Mouse (Mus musculus): Measurements from ENCODE around the gene Cxcl14. TPM values are rescaled to one million over a fixed set of nuclear protein-coding genes. Genes with fewer than 3 reads are reported as not detected.

The Cxcl14 gene
- total and polyA plus RNA-seq, 2 experiments, result 0.46 to 2.6 TPM

DNA sequence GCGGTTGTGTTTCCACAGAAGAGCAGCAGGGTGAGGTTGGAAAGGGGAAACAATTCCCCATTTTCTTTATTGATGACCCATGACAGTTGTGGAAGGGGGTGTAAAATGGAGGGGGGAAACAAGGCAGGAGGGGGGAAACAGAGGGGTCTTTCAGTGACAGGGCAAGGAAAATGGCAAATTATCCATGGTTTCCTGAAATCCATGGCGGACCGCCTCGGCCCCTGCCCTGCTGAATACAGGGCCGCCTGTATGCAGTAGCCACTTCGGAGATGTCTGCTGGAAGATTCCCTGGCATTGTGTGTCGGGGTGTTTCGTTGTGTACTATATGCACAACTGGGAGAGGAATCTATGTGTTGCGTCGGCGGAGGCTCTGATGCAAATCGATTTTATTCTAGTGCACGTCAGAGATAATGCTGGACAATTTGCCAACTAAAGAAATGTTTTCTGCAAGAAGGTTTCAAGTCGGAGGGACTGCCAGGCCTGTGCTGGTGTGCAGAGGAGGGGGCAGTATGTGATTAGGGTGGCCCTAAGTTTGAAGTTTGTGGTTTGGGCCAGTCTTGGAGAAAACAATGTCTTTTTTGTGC, 39.5 kb downstream of the Cxcl14 start:
- WGBS, result 10% methylated on average over 14 of the region's 14 CpGs
- Histone ChIP-seq H3K36me3 (ENCODE audit: control insufficient read depth, insufficient read depth, low read length) (no peaks in the 10 kb centered on the region), H3K4me3 (ENCODE audit: insufficient read depth, low read depth, low read length) (no peak overlapping the region), H3K79me2 (ENCODE audit: control insufficient read depth, insufficient read depth, low read length) (no peaks in the 10 kb centered on the region), H3K4me1 (ENCODE audit: control insufficient read depth, insufficient read depth, low read length) (no peaks in the 10 kb centered on the region), H3K27me3 (ENCODE audit: control insufficient read depth, insufficient read depth, low read length) (peaks cover 35% of the 10 kb centered on the region), H3K9ac (ENCODE audit: low read depth, low read length) (no peak overlapping the region), H3K27ac (replicated peaks; ENCODE audit: insufficient read depth, low read depth, low read length) (no peak overlapping the region)
- DNase-seq (ENCODE audit: extremely low read depth, low read depth, low spot score), result no peak
- no peak for TF ChIP-seq CTCF (IDR thresholded peaks at IDR 0.05; ENCODE audit: low read depth, low read length)
- no peak for TF ChIP-seq POLR2A (IDR thresholded peaks at IDR 0.05; ENCODE audit: extremely low read depth, insufficient read depth, low read length)

DNA sequence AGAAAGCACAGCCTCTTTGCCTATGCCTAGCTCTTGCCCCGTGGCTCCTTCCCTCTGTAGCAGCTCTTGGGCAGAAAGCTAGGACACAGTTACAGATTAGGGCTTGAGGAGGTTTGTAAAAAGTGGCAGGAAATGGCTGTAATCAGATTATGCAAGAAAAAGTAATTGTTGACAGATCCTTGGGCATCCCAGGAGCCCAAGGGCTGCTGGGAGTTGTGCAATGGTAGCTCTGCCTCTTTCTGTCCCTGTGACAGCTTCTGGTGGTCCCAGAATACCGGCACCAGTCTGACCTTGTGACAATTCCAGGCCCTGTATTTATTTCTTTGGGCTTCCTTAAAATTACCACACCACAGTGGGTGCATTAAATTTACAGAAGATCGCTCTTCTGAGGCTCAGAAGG, 43.0 kb downstream of the Cxcl14 start:
- H3K9ac ChIP-seq (ENCODE audit: low read depth, low read length), result no peak overlapping the region
- no peak overlapping the region for H3K27ac ChIP-seq (replicated peaks; ENCODE audit: insufficient read depth, low read depth, low read length)
- TF ChIP-seq CTCF (IDR thresholded peaks at IDR 0.05; ENCODE audit: low read depth, low read length), result no peak
- no peak for TF ChIP-seq POLR2A (IDR thresholded peaks at IDR 0.05; ENCODE audit: extremely low read depth, insufficient read depth, low read length)
- H3K27me3 ChIP-seq (ENCODE audit: control insufficient read depth, insufficient read depth, low read length), result peaks cover 36% of the 10 kb centered on the region
- 17% methylated on average over 3 of the region's 3 CpGs for whole genome bisulfite sequencing
- H3K79me2 ChIP-seq (ENCODE audit: control insufficient read depth, insufficient read depth, low read length), result no peaks in the 10 kb centered on the region
- no peaks in the 10 kb centered on the region for H3K36me3 ChIP-seq (ENCODE audit: control insufficient read depth, insufficient read depth, low read length)
- DNase-seq (ENCODE audit: extremely low read depth, low read depth, low spot score), result no peak
- H3K4me1 ChIP-seq (ENCODE audit: control insufficient read depth, insufficient read depth, low read length), result no peaks in the 10 kb centered on the region
- no peak overlapping the region for H3K4me3 ChIP-seq (ENCODE audit: insufficient read depth, low read depth, low read length)

DNA sequence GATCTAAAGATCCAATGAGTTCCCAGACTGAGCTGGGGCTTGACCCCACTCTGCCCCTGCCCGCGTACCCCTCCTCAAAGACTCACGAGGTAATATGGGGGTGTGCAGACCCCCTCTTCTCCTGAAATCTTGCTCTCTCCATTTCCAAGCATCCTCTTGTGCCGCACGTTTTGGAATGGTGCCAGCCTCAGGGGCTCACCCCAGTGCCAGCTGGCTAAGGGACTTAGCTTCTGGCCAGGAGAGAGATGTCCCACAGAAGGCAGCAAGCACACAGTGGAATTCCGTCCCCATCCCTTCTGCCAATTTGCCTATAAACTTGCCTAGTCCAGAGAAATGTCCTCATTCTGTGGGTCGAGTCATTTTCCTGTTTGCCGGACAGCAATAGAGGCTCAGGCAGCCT, 43.6 kb downstream of the Cxcl14 start:
- TF ChIP-seq POLR2A (IDR thresholded peaks at IDR 0.05; ENCODE audit: extremely low read depth, insufficient read depth, low read length) (no peak), CTCF (IDR thresholded peaks at IDR 0.05; ENCODE audit: low read depth, low read length) (no peak)
- 17% methylated on average over 8 of the region's 8 CpGs for WGBS

DNA sequence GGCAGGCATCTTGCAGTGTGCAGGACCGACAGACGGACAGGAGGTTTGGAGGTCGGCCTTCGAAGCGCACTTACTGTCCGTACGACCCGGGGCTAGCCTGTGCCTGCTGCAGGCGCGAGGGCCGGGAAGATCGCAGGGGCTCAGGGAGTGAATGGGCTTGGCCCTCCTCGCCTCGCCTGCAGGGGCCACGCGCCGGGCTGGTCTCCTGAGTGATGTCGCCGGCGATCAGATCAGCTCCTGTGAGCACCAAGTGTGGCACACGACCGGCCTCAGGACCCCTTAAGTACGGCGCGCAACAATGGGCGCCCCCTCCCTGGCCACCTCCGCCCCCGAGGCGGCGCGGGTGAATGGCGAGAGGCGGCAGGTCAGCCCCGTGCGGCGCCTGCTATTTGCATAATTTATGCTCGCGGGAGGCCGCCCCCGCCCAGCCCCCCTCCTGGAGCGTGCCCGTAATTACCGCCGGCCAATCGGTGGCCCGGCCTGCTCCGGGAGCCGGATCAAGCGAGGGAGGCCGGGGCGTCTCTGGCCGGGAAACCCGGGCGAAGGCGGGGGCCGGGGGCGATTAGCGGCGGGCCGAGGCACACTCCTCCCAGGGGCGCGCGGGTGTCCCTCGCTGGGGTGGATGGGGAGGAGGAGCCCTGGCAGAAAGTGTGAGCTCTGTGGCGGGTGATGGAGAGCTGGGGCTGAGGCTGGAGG, 44.3 kb downstream of the Cxcl14 start, which contains the start of gene Neurog1:
Gene Neurog1, minus strand, starts transcription at position 240 of the 696 bp plus-strand sequence.
- no peak for TF ChIP-seq POLR2A (IDR thresholded peaks at IDR 0.05; ENCODE audit: extremely low read depth, insufficient read depth, low read length)
- no peak for TF ChIP-seq CTCF (IDR thresholded peaks at IDR 0.05; ENCODE audit: low read depth, low read length)
- Histone ChIP-seq H3K4me1 (ENCODE audit: control insufficient read depth, insufficient read depth, low read length) (no peaks in the 10 kb centered on the region), H3K79me2 (ENCODE audit: control insufficient read depth, insufficient read depth, low read length) (no peaks in the 10 kb centered on the region), H3K9ac (ENCODE audit: low read depth, low read length) (no peak within 1 kb of the TSS), H3K27ac (replicated peaks; ENCODE audit: insufficient read depth, low read depth, low read length) (no peak within 1 kb of the TSS), H3K36me3 (ENCODE audit: control insufficient read depth, insufficient read depth, low read length) (no peaks in the 10 kb centered on the region), H3K4me3 (ENCODE audit: insufficient read depth, low read depth, low read length) (no peak within 1 kb of the TSS), H3K27me3 (ENCODE audit: control insufficient read depth, insufficient read depth, low read length) (peaks cover 41% of the 10 kb centered on the region)
- 2% methylated on average over 65 of the region's 65 CpGs for WGBS
- DNase-seq (ENCODE audit: extremely low read depth, low read depth, low spot score), result no peak

More for the DNA sequence above, 43.6 kb downstream of the Cxcl14 start:
- no peak overlapping the region for H3K4me3 ChIP-seq (ENCODE audit: insufficient read depth, low read depth, low read length)
- no peak for DNase-seq (ENCODE audit: extremely low read depth, low read depth, low spot score)
- H3K4me1 ChIP-seq (ENCODE audit: control insufficient read depth, insufficient read depth, low read length), result no peaks in the 10 kb centered on the region
- no peak overlapping the region for H3K27ac ChIP-seq (replicated peaks; ENCODE audit: insufficient read depth, low read depth, low read length)
- no peak overlapping the region for H3K9ac ChIP-seq (ENCODE audit: low read depth, low read length)
- H3K79me2 ChIP-seq (ENCODE audit: control insufficient read depth, insufficient read depth, low read length), result no peaks in the 10 kb centered on the region
- no peaks in the 10 kb centered on the region for H3K36me3 ChIP-seq (ENCODE audit: control insufficient read depth, insufficient read depth, low read length)
- H3K27me3 ChIP-seq (ENCODE audit: control insufficient read depth, insufficient read depth, low read length), result peaks cover 38% of the 10 kb centered on the region

DNA sequence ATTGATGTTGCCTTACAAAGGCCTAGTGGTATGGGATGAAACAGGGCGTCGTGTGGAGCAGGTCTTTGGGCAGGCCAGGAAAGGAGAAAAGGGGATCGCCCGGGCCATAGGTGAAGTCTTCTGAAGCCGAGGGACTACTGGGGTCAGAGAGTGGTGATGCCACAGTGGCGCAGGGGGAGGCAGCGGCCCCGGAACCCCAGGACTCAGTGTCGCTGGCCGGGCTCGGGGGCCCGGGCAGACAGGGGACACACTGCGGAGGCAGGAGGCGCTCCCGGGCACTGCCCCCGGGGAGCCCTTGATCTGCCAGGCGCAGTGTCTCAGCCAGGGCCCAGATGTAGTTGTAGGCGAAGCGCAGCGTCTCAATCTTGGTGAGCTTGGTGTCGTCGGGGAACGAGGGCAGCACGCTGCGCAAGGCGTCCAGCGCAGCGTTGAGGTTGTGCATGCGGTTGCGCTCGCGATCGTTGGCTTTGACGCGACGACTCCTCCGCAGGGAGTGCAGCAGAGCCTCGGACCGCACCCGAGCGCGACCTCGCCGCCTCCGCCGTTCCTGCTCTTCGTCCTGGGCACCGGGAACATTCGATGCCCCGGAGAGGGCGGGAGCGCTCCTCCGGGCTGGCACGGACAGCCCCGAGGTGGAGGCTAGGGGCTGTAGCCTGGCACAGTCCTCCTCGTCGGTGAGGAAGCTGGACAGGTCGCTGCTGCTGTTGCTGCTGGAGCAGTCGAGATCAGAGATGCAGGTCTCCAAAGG, 45.0 kb downstream of the Cxcl14 start:
- DNase-seq (ENCODE audit: extremely low read depth, low read depth, low spot score), result no peak
- 4% methylated on average over 59 of the region's 59 CpGs for WGBS

More for the DNA sequence above, 45.0 kb downstream of the Cxcl14 start:
- Histone ChIP-seq H3K4me3 (ENCODE audit: insufficient read depth, low read depth, low read length) (no peak overlapping the region), H3K9ac (ENCODE audit: low read depth, low read length) (no peak overlapping the region), H3K27ac (replicated peaks; ENCODE audit: insufficient read depth, low read depth, low read length) (no peak overlapping the region), H3K27me3 (ENCODE audit: control insufficient read depth, insufficient read depth, low read length) (peaks cover 37% of the 10 kb centered on the region), H3K36me3 (ENCODE audit: control insufficient read depth, insufficient read depth, low read length) (no peaks in the 10 kb centered on the region), H3K4me1 (ENCODE audit: control insufficient read depth, insufficient read depth, low read length) (no peaks in the 10 kb centered on the region), H3K79me2 (ENCODE audit: control insufficient read depth, insufficient read depth, low read length) (no peaks in the 10 kb centered on the region)
- no peak for TF ChIP-seq POLR2A (IDR thresholded peaks at IDR 0.05; ENCODE audit: extremely low read depth, insufficient read depth, low read length)
- TF ChIP-seq CTCF (IDR thresholded peaks at IDR 0.05; ENCODE audit: low read depth, low read length), result no peak

Measured in liver, adult 2 months (tissue).